Mouse (Mus musculus): ENCODE data around the gene Lrrc59.

Lrrc59 gene

DNA sequence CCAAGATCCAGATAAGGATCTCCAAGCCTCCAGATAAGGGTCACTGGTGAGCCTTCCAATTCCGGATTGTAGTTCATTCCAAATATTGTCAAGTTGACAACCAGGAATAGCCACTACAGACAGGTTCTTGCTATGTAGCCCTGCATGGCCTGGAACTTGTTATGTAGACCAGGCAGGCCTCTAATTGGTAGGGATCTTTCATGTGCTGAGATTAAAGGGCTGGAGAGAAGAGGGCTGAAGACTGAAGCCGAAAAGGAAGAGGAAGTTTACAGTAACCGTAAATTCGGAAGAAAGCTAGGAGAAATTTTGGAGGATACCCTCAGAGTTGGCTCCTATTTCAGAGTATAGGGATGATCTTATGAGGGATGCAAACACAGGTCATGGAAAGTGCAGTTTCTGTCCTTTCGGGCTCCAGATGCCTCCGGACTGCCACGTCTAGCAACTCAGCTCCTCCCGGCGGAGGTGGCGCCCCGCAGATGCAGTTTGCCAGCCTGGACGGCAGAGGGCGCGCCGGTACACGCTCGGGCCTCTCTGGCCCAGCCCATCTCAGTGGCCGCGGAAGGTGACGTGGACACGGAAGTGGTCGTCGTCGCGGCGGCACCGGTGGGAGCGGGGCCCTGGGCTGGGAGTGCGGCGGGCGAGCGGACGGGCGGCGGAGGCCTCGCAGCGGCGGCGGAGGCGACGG is at the start of gene Lrrc59:
Lrrc59 (plus strand) TSS at position 569 of the 685 bp plus-strand sequence.
- peak; percentile 77 for DNase-seq (ENCODE audit: low spot score)

DNA sequence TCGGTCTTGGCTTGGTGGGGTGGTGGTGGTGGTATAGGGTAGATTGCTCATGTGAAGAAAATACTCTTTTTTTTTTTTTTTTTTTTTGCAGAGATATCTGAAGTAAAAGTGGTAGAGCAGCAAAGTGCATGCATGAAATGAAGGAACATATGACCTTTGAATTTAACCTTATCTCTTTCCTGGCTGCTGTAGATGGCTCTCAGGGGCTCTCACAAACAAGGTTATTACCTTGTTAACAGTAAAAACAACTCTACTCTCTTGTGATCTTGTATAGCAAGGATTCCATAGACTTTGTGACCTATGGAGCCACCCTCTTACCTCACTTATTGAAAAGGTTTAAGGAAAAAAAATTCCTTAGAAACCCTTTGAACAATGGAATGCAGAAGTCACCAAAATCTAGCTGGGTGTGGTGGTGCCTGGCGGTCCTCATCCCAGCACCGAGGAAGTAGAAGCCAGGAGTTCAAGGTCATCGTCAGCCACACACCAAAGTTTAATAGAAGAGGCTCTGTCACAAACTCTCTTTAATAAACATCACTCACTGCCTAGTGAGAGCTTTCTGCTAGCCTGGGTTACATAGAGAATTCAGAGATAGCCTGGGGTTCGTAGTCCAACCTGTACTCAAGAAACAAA is 49.3 kb upstream of the Lrrc59 start:
- DNase-seq (ENCODE audit: low spot score): no peak

DNA sequence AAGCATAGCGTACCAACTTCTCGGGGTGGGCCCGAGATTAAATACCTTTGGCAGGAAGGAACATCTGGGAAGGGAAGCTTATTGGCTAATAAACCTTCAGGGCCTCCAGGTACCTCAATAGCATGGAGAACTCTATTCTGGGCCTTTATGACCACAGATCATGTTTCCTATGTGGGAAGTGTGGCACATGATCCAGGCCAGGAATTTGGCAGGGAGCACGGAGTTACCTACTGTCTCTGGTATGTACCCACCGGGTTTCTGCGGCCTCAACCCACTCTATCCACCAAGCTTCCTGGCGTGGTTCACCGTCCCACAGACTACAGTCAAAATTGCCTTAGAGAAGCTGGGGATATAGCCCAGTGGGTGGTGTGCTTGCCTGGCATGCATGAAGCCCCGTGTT is 44.5 kb upstream of the Lrrc59 start:
- no peak for DNase-seq (ENCODE audit: low spot score)

DNA sequence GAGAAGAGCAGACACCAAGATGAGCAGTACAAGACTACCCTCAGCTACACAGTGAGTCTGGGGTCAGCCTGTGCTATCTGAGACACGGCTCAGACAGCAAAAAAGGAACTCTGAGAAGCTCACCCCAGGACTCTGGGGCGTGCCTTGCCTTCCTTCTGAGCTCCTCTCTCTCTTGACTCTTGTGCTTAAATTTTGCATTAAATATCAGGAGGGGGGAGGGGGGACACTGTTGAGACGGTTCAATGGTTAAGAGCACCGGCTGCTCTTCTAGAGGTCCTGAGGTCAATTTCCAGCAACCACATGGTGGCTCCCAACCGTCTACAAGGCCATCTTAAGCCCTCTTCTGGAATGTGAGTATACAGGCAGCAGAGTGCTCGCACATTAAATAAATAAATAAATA is 42.1 kb upstream of the Lrrc59 start:
- no peak for DNase-seq (ENCODE audit: low spot score)

DNA sequence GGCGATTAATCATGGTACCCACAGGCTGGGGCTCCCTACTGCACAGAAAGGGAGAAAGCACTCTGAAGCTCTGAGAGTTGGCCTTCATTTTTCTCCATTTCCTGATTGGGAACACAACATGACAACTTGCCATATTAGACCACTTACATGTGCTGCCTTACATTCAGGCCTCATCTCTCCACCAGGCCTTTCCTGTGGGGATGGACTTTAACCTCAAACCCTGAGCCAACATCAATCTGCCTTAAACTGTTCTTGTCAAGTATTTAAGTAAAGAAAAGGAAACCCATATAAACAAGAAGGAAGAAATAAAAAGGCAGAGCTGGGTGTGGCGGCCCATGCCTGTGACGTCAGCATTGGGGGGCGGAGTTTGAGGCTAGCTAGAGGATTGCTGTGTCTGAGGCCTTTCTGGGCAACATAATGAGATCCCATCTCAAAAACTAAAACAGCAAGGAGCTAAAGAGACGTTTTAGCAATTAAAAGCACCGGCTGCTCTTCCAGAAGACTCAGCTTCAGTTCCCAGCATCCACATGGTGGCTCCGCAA is 33.2 kb upstream of the Lrrc59 start:
- DNase-seq (ENCODE audit: low spot score): no peak

DNA sequence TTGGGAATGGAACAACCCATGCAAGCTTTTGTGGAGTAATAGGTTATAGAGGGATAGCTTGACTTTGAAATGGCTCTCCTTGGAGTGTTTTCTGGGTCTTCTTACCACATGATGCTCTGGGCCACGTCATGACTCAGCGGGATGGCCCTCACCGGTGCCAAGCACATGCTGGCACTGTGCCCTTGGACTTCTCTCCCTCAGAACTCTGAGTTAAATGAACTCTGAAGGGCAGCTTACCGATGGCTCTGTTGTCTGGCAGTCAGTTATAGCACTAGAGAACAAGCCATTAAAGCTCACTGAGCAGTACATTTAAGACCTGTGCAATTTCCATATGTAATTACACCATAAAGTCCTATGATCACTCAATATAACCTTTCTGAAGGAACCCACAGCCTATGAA is 32.2 kb upstream of the Lrrc59 start:
- no peak for DNase-seq (ENCODE audit: low spot score)

DNA sequence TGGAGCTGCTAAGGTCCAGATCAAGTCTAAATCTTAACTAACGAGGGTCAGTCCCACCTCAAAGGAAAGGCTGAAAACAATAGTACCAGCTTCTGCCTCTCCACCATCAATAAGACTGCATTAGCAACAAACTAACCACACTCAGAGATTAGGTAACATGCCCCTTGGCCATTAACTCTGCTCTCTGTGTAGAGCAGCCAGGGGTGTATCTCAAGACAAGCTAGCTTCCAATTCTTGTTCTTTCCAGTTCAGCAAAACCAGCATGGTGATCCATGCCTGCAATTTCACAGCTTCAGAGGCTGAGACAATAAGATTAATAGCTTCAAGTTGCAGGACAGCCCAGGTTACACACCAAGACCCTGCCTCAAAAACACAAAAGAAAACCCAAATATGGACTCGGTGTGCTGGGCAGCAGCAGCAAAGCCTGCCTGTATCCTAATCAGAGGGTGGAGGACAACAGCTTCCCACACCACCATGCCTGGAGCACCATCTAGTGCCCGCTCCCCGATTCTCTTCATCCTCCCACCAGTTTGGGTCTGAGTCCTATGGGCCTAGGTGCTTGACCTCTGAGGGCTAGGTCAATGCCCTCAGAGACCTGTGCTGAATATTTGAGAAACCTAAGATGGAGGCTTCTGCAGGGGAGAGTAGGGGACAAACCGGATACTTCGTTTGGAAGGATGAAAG is 31.0 kb upstream of the Lrrc59 start:
- no peak for DNase-seq (ENCODE audit: low spot score)

DNA sequence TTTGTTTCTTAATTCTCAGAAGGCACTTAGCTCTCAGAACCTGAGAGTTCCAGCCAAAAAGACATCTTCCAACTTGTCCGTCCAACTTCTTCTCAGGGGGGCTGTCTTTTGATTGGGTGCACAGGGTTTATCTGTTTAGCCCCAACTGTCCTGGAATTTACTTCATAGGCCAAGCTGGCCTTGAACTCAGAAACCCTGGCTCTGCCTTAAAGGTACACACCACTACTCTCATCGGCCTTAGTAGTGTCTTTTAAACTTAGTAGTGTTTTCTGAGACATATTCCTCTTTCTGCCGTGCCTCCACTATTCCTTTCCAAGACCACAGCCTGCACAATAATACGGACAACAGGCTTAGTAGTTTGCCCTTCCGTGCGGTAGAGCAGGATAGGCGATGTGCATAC is 29.1 kb upstream of the Lrrc59 start:
- DNase-seq (ENCODE audit: low spot score): no peak

DNA sequence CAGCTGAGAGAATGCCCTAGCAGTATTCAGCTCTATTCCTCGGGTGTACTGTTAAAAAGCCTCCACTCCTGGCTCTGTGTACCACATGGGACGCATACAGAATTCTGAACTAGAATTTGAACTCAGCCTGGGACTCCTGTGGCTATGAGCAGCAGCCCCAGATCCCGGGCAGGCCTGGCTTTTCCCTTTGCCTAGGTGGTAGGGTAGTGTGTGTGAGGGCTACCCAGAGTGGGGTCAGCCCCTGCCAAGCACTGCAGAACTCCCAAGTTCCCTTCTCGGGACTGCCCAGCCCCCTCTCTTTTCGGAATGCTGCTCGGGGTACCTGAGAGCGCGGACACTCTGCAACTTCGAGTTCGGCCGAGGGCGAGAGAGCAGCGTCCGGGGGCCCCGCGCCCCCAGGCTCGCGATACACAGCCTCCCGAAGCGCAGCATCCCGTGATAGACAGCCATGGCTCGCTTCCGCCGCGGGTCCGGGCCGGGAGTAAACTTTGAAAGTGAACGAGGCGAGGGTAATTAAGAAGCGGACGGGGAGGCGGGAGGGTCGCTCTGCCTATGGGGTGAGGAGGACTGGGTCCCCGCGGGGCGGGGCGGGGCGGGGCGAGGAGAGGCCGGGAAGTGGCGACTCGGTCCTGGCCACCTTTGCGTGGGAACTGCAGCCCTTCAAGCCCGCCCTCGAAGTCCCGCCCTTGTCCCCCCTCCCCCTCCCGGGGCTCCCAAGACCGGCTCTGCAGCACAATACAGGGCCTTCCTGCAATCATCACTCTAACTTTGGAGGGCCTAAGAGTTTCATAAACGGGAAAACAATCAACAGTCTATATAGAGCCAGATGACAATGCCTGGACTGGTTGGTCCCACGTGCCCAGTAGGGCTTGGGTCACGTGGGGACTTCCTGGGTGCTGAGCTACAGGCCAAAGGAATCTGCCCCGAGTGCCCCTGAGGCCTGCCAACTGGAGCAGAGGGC is 28.0 kb upstream of the Lrrc59 start, which contains the start of gene Acsf2:
Acsf2 (minus strand) TSS at position 551 of the 961 bp plus-strand sequence.
- peak; percentile 41 for DNase-seq (ENCODE audit: low spot score)

DNA sequence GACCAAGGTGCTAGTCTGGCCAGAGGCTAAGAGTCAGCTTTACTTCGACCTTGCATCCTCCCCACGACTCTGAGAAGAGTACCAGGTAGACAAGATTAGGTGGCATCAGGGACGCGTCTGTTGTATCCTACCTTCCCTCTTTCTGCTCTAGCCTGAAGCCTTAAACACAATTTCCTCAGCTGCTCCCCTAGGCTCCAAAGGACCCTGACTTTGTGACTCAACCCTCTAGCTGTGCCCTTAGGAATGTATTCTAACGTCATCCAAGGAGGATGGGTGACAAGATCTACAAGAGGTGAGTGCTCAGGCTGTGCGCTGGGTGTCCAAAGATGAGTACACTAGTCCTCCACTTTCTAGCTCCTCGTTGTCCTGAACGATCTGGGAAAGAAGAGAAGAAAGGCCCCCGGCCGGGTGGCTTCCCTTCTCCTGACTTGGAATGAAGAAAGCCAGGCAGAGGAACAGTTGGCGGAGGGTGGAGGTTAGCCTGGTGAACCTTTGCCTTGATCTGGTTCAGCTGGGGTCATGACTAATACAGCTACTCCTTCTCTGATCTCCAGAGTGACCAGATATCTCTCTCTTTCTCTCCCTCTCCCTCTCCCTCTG is 27.1 kb upstream of the Lrrc59 start:
- DNase-seq (ENCODE audit: low spot score): no peak

DNA sequence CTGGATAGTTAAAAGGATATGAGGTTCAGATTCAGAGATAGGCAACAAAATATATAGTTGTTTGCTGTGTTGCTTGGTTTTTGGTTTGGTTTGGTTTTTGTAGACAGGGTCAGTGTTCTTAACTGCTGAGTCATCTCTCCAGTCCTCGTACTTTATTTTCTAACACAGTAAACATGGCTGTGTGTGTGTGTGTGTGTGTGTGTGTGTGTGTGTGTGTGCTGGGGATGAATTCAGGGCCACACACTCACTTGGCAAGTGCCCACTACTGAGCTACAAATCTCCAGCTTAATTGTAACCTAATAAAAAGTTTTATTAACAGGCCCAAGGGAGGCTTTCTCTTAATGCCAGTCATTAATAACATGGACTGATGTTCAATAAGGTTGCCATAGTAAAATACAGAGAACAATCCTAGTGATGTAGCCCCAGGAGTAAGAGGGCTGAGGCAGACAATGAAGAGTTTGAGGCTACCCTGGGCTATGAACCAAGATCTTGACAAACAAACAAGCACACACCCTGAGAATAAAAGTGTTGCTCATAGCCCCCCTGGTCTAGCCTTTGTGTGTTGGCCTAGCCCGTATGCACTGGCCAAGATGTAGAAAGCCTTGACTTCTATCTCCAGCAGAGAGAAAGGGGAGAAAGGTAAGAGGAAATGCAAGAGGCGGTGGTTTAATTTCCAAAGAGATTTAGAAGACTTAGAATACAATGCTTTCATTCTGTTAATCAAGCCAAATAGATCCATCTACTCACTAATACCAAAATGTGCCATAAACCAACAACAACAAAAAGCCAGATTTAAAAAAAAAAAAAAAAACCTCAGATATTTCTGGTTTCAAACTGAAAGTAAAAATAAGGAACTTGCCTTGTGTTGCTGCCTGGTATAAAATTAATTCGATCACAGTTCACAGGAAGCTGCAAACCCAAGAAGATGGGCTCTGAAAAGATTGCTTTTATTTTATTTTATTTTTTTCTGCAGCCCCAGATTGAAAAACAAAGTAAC is 18.5 kb upstream of the Lrrc59 start:
- no peak for DNase-seq (ENCODE audit: low spot score)

DNA sequence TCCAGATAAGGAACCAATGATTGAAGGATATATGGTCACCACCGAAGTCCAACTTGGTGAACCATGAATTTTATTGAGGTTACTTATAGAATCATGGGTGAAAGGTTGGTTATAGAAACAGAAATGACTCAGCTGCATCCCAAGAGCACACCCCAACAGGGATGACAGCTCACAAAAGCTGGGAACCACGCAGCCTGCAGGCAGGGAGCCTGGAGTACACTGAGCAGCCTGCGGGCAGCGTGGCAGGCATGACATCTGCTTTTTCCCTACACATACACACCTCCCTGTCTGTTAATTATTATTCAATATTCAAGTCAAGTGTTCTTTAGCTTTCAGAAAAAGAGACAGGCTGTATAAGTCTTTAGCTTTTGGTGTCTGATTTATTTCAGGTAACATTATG is 15.0 kb upstream of the Lrrc59 start:
- DNase-seq (ENCODE audit: low spot score): no peak

DNA sequence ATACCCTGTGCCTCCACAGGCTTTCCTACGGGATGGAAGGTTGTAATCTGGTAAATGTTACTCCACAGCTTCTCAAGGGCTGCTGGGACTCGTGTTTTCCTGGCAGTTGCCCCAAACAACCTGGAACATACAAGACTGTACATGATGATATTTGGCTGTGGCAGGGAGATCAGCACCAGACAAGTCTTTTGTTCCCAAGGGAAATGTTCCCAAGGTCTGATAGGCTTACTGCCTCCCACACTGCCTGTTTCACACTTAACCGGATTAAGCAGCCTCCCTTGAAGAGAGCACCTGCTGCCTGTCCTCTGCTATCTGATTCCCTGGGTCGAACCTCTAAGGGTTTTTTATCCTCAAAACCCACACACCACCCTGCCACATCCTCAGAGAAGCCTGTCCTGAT is 14.1 kb upstream of the Lrrc59 start:
- DNase-seq (ENCODE audit: low spot score): no peak

DNA sequence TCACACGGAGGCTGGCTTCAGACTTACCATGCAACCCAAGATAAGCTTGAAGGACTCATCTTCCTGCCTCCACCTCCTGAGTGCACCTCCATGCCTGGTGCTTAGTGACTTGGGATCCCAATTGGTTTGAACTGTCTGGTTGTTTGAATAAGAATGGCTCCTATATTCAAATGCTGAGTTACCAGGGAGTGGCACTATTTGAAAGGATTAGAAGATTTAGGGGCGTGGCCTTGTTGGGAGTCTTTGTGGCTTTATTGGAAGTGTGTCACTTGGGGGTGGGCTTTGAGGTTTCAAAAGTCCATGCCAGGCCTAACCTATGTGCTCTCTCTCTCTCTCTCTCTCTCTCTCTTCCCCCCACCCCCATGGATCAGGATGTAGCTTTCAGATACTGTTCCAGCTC is 11.9 kb upstream of the Lrrc59 start:
- DNase-seq (ENCODE audit: low spot score): no peak

DNA sequence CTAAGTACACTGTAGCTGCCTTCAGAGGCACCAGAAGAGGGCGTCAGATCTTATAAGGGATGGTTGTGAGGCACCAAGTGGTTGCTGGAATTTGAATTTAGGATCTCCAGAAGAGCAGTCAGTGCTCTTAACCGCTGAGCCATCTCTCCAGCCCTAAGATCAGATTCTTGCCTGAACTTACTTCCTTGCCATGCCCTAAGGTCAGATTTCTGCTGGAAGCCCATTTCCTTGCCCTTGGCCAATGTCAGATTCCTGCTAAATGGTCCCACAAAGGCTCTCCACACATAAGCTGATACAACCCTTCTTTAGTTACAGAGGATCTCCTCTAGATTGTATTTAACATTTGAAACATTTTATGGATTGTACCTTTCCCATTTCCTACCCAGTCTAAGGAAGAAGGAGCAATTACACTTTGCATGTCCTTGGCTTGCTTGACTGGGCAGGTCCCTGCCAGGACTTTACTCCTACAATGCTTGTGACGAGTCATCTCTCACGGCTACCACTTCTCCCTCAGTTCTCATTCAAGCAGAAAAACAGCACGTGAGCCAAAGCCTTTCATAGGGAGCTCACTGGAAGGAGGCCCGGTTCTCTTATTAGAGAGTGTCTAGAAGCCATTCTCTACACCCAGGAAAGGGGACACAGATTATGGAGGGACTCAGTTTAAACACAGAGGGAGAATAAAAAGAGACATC is 8.7 kb upstream of the Lrrc59 start:
- no peak for DNase-seq (ENCODE audit: low spot score)

DNA sequence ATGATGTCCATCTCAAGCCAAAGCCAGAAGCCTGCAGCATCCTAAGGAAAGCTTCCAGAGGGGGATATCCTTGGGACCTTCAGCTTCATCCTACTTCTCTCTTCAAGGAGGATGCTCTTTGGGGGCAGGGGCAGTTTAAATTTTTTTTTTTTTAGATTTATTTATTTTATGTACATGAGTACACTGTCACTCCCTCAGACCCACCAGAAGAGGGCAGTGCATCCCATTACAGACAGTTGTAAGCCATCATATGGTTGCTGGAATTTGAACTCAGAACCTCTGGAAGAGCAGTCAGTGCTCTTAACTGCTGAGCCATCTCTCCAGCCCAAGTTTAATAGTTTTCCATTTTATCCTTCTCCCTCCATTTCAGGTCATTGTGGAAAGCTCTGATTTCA is 8.1 kb upstream of the Lrrc59 start:
- DNase-seq (ENCODE audit: low spot score): no peak

DNA sequence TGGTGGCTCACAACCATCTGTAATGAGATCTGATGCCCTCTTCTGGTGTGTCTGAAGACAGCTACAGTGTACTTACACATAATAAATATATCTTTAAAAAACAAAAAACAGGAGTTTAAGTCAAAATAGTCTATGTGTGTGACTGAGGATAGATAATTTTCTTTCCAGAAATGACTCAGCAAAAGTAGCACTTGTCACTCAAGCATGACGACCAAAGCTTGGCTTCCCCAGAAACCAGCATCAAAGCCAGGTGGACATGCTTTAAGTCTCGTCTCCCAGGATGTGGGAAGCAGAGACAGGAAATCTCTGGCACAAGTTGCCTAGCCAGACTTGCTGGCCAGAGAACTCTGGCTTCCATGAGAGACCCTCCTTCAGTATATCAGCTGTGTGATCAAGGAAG is 7.4 kb upstream of the Lrrc59 start:
- DNase-seq (ENCODE audit: low spot score): no peak

DNA sequence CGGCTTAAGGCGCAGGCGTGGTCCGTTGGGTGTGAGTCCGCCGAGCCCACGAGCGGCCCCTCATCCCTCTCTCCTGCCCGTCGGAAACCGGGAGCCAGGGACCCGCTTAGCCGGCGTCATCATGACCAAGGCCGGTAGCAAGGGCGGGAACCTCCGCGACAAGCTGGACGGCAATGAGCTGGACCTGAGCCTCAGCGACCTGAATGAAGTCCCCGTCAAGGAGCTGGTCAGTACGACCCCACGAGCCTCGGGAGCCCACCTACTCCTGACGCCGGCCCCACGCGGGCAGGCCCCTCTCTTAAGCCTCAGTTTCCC is 274 bp downstream of the Lrrc59 start:
- DNase-seq (ENCODE audit: low spot score): no peak

DNA sequence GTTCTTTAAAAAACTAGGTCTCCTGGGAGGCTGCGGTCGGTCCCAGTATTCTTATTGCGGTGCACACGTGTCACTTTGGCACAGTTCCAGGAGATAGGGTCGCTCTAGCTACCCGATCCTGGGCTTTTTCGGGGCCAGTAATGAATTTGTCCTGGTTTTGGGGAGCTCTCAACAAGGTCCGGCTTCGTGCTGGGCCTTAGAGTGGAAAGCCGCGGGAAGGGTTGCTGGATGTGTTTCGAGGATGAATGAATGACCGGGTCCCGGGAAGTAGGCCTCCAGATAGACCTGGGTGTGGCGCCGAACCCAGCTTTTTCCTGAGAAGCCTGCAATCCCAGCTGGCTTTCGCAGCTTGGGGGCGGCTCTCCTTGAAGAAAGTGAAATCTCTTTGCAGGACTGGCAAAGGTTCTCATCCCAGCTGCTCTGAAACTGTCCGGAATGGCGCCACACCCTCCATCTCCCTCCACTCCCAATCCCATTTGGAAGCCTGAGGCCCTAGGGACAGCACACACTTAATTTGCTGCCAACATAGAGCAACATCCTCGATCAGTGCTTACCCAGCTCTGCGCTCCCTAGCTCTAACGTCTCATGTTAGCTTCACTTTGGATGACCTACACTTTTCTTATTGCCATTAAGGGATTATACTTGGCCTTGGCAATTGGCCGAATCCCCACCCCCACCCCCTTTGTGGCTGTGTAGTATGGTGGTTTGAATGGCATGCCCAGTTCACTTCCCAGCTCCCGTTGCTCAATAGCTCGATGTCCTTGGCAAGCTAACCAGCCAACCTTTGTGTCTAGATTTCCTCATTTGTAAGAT is 838 bp downstream of the Lrrc59 start:
- DNase-seq (ENCODE audit: low spot score): no peak
